Mouse (Mus musculus) lung, postnatal 4 days (tissue): ENCODE results near the gene Atg14.
"Not testable (repeated sequence)": the region's sequence is repeated elsewhere in the genome, so short reads cannot be mapped to it uniquely, and the experiment has no call there.

Source experiments
- DNase-seq, 2 experiments: peaks; one replicate each; pipeline ENCODE4 v3.0.0; 2021

Atg14 gene

GRCm38 (mm10) chr14:47542283-47542682, 28.2 kb downstream of the Atg14 start:
- DNase-seq: no peak

DNA sequence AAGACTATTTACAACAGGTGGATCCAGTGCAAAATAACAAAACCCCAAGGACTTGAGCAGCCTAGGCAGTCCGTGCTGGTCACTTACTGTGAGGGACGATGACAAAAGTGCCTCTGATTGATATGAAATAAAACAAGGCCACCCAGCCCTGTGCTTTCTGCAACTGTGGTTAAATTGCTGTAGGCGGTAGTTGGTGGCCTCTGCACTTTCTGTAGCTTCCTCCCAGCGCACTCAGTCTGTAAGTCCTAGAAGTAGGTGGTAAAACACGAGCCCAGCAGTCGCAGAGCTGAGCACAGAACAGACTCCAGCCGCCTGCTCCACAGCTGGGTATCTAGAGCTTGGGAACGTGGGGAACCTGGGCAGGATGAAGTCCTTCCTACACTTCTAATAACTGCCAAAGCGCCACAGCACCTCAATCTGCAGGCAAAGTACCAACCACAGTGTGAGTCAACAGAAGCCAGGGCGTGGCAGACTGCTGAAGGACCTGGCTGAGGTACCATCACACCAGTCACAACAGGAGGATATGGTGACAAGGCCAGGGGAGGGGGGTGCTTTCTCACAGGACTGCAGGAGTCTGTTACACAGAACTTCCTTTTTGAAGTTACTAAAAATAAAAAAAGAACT, 29.0 kb downstream of the Atg14 start:
- no peak for DNase-seq

DNA sequence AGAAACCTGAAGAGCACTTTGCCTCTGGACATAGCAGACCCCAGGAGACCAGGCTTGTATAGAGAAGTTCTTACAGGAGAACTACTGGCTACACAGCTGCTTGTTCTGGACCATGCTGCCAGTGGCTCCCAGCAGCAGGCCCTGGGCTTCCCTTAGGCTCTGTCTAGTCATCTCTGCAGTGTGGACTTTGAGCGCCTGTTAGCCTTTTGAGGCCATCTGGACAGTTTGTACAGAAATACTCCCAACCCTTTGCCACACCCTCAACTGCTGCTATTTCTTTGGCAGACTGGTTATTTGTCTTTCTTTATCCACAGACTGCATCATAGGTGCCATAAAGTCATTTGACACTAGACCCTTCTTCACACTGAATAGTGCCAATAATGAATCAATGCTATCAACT, 35.4 kb downstream of the Atg14 start:
- no peak for DNase-seq

- no peak for DNase-seq
Observed at GRCm38 (mm10) chr14:47534176-47534525, 36.3 kb downstream of the Atg14 start.

DNA sequence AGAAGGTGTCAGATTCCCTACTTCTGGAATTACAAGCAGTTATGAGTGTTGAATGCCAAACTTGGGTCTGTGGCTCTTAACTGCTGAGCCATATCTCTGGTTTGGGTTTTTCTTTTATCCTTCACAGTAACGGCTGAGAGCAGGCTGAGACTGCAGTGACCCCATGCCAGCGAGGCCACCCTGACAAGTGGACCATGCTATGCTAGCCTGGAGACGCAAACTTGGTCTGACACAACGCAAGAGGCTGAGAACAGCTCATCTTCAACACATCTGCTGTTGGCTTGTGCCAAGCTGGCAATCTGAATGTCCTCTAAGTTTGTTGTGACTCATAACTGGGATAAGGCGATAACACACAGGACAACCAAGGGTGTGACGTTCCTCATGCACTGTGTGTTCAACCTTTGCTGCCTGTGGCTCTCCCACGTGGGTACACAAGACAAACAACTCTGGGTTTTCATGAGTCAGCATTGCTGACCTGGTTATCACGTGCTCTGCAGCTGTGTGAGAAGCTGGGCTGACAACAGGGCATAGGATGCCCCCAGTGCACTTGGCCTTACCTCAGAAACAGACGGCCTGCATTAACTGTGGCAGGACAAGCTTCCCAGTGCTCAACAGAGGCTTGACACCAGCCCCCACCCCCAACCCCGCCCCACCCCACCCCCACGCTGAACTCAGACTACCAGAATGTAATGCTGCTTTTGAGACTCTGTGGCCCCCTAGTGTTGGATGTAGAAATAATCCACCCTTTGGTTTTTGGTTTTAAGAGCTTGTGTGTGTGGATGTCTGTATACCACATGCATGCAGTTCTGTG, 36.9 kb downstream of the Atg14 start:
- peak; percentile 38 to 43 for DNase-seq

- no peak for DNase-seq
Observed at GRCm38 (mm10) chr14:47532496-47532895, 38.0 kb downstream of the Atg14 start.

GRCm38 (mm10) chr14:47529592-47529991, 40.9 kb downstream of the Atg14 start:
- not testable (repeated sequence) for DNase-seq

DNA sequence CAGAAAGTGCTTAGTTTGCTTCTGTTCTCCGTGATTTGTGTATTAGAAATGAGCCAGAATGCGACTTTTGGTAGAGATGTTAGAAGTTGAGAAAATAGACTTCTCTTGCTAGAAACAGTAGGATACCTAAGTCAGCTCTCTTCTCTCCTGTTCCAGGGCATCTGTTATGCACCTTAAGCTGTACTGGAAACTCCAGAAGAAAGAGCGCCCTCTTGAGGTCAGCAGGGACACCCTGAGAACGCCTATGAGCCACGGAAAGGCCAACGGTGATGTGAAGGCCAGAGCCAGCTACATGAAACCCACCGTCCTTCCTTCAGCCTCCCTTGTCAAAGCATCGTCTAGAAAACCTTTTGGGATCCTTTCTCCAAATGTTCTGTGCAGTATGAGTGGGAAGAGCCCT, 41.4 kb downstream of the Atg14 start:
- peak; percentile 44 to 64 for DNase-seq

DNA sequence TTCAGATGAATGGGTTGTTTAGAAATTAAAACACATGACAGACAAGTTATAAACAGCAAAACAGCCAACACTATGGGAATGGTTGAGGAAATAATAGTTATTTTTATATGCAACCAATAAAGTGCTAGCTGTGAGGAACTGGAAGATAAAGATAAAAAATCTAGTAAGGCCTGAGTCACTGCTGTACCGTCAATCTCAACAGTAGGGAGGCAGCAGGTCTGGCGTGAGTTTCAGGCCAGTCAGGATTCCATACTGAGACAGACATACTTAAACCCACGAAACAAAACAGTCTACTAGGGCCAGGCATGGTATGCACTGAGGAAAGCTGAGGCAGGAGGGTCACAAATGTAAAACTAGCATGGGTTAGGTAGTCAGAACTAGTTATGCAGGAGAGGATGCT, 42.2 kb downstream of the Atg14 start:
- no peak for DNase-seq

GRCm38 (mm10) chr14:47527833-47528232, 42.6 kb downstream of the Atg14 start:
- DNase-seq: no peak

DNA sequence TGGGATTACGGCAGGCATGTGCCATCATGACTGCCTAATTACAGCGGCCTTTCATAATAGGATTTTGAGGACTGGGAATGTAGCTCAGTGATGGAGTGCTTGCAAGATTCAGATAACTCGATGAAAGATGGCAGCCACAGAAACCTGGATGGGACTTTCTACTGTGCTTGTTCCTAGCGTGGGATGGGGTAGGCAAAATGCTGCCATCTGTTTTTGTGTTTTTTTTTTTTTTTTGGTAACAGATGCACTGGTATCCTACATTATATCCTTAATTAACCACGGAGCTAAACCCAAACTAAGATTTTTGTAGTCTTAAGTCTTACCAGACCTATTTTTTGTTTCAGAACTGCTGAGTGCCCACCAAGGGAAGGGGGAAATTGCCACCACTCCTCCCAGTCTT, 44.6 kb downstream of the Atg14 start:
- no peak for DNase-seq

DNA sequence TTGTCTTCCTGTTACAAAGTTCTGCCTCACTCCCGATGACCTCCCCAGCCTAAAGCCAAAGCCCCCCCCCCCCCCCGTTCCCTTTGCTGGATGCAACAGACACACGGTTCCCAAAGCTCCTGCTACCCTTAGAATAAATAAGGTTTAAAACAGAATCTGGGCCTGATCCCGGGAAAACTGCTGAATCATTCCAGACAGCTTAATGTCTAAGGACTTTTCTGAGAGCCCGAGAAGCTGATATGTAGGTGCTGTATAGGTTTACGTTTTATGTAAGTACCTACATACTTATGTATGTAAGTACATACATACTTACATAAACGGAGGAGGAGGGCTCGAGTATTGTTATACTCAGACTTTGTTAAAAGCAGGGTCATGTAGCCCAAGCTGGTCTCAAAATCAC, 45.1 kb downstream of the Atg14 start:
- DNase-seq: no peak

- DNase-seq: no peak
Observed at GRCm38 (mm10) chr14:47522301-47522700, 48.1 kb downstream of the Atg14 start.

DNA sequence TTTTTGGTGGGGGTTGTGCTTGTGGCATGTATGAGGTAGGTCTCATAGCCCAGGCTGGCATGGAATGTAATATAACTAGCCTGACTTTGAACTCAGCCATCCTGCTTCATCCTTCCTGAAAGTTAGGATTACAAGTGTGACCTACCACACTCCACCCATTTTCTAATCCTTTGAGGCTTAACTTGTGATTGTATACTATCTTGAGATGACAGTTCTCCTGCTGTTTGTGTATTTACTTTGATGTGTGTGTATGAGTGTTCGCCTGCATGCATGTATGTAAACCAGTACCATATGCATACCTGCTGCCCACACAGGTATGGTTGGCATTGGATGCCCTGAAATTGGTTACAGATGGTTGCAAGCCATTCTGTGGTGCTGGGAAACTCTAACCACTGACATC, 48.8 kb downstream of the Atg14 start:
- DNase-seq: no peak

- no peak for DNase-seq
Observed at GRCm38 (mm10) chr14:47520751-47521449, 49.5 kb downstream of the Atg14 start.

DNA sequence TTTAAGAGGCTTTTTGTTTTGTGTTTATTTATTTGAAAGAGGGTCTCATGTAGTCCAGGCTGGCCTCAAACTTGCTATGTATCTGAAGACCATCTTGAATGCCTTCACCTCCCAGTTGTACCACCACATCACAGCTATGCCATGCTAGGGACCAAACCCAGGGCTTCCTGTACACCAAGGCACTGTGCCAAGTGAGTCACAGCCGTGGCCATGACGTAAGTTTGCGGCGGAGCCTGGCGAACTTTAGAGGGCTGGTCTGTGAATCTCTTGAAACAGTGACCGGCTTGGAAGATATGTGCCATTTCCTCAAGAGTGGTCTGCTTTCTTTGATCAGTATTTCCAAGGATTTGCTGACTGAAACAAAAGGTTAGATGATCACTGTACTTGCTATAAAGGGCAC, 51.8 kb downstream of the Atg14 start:
- DNase-seq: peak; percentile 62 to 70

GRCm38 (mm10) chr14:47516755-47517154, 53.7 kb downstream of the Atg14 start:
- DNase-seq: no peak

GRCm38 (mm10) chr14:47515636-47516035, 54.8 kb downstream of the Atg14 start:
- no peak for DNase-seq

DNA sequence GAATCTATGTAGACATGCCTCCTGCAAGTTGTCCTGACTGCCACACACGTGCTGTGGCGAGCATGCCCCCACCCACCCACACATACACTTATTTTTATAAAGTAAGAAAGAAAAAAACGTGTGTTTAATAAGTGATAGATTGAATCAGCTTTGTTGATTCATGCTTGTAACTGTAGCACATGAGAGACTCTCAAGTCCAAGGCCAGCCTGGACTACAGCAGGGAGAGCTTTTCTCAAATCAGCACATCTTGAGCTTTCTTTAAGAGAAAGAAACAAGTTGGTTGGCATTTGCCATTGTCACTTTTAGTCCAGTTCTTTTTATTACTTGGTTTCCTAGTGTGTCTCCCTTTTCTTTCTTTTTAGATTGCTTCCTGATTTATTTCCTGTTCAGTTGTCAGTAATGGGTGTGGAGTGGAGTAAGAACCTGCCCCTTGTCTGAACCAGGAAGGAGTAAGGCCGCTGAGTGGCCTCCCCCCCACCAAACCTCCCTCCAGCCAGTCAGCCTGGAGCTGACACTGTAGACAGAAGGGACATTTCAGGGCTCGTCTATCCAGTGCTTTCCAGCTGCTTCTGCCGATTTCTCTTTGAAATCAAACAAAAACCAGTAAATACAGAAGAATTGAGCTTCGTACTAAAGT, 55.5 kb downstream of the Atg14 start:
- DNase-seq: peak; percentile 64 to 73

GRCm38 (mm10) chr14:47513606-47514005, 56.8 kb downstream of the Atg14 start:
- no peak for DNase-seq

DNA sequence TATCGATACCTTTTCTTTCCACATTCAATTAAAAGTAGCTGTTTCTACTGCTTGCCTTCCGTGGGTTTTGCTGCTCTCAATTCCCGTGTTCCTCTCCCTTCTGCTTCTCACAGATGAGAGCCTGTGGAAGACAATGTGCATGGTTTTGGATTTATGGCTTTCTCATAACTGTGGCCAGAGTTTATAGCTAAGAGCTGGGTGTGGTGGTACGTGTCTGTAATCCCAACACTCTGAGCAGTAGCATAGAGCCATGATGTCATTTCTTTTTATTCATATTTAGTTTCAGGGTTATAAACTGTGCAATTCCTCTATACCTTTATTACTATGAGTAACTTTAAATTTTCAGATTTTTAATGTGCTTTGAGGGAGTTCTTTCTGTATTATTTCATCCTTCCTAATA, 60.2 kb downstream of the Atg14 start:
- no peak for DNase-seq

- DNase-seq: no peak
Observed at GRCm38 (mm10) chr14:47508035-47508434, 62.4 kb downstream of the Atg14 start.

DNA sequence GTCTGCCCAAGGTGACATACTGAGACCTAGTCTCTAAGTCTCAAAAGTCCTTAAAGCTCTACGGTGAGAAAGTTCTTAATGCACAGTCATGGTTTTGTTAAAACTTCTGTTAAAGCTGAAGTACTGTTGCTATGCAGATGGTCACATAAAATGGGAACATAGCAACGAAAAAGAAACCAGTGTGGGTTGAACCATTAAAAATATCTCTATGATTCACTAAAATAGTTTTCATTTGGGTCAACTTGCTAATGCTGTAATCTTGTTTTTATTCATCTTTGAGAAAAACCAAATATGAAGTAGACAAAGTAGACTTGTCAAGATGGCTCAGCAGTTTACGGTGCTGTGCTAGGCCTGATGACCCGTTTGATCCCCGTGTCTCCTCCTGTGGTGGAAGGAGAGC, 63.8 kb downstream of the Atg14 start:
- DNase-seq: no peak

GRCm38 (mm10) chr14:47504036-47504435, 66.4 kb downstream of the Atg14 start:
- peak in 1 of 2 experiments; percentile 58 for DNase-seq
